7 mouse cellular contexts compared by ENCODE assay signal in the genomic region with DNA sequence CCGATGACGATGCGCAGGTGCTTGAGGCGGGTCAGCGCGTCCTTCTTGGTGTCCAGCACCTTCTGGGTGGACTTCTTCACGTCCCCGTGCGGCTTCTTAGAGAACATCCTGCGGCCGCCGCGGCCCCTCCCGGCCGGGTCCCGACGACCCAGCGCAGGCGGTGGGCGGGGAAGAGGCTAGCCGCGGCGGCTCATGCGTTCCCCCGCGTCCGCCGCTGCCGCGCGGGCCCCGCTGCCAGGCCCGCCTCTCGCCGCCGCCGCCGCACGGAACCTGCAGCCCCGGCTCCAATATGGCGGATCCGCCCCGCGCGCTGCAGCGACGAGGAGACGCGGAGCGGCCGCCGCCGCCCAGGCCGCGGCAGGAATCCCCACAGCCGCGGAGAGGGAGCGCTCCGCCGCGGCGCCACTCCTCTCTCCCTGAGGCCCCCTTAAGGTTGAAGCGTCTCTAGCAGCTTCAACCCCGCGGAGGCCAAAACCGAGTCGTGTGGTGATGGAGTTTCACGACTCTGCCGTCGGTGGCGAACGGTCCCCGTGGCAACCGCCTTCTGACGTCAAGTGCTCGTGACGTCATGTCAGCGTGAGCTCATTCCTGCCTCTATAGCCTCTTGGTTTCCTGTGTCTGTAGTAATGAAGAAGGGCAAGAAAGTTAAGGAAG. TPM values are rescaled to one million over a fixed set of nuclear protein-coding genes. Genes with fewer than 3 reads are reported as not detected.
DNase-seq lines count a peak whose midpoint lies in the region; ATAC-seq and TF ChIP-seq lines count a peak whose summit lies in the region.

A gene (minus strand): TSS at position 507 of the 654 bp plus-strand sequence.

- intact Hi-C loops in left cerebral cortex, postnatal 4 days (cut with DNase I), result no loop called here

- no peaks in the 10 kb centered on the region for H3K9me3 ChIP-seq in intestine, postnatal 0 days (ENCODE audit: control insufficient read depth)
- no peaks in the 10 kb centered on the region for H3K9me3 ChIP-seq in midbrain, embryonic 12.5 days

- peak within 1 kb of the TSS; percentile 91 for H3K9ac ChIP-seq in intestine, postnatal 0 days (ENCODE audit: low read depth, low read length)
- H3K9ac ChIP-seq in midbrain, embryonic 12.5 days (replicated peaks), result peak within 1 kb of the TSS; percentile 84

- TF ChIP-seq CTCF in intestine, postnatal 0 days (IDR thresholded peaks at IDR 0.05; ENCODE audit: low read depth), result peak; percentile 62
- peak; percentile 33; the same call in 1 of the 2 replicates for TF ChIP-seq CTCF in small intestine, adult 2 months (IDR thresholded peaks at IDR 0.05; ENCODE audit: extremely low read depth, insufficient read length, insufficient replicate concordance, low read depth, low read length)

- peak within 1 kb of the TSS; percentile 90 for H3K4me2 ChIP-seq in intestine, postnatal 0 days (replicated peaks; ENCODE audit: low read depth)
- peak within 1 kb of the TSS; percentile 65 for H3K4me2 ChIP-seq in midbrain, embryonic 12.5 days (replicated peaks)

- peak; percentile 70 for TF ChIP-seq POLR2A in small intestine, adult 2 months (IDR thresholded peaks at IDR 0.05; ENCODE audit: low read depth, low read length)

- peak within 1 kb of the TSS; percentile 92 for H3K27ac ChIP-seq in intestine, postnatal 0 days (ENCODE audit: low read depth, low read length)
- peak within 1 kb of the TSS; percentile 97 for H3K27ac ChIP-seq in midbrain, embryonic 12.5 days (replicated peaks)
- peak within 1 kb of the TSS; percentile 65 for H3K27ac ChIP-seq in small intestine, adult 2 months (ENCODE audit: insufficient read depth, low read depth, low read length)

- no peaks in the 10 kb centered on the region for H3K36me3 ChIP-seq in intestine, postnatal 0 days (ENCODE audit: control insufficient read depth, insufficient read depth)
- no peaks in the 10 kb centered on the region for H3K36me3 ChIP-seq in midbrain, embryonic 12.5 days
- no peaks in the 10 kb centered on the region for H3K36me3 ChIP-seq in small intestine, adult 2 months (ENCODE audit: control insufficient read depth, insufficient read depth, low read length)

- DNase-seq in adrenal gland, adult 8-10 months, result peak; percentile 81
- peak; percentile 90 for DNase-seq in embryo, embryonic 9.5 days (ENCODE audit: extremely low spot score)
- DNase-seq in gonadal fat pad, adult 2 months (ENCODE audit: low read depth), result no peak
- DNase-seq in left cerebral cortex, postnatal 4 days, result peak; percentile 92

- no peaks in the 10 kb centered on the region for H3K27me3 ChIP-seq in intestine, postnatal 0 days (replicated peaks; ENCODE audit: control insufficient read depth, insufficient read depth, low read length)
- H3K27me3 ChIP-seq in midbrain, embryonic 12.5 days, result no peaks in the 10 kb centered on the region
- no peaks in the 10 kb centered on the region for H3K27me3 ChIP-seq in small intestine, adult 2 months (ENCODE audit: control insufficient read depth, insufficient read depth, low read length)

- under 1% methylated on average over 56 of the region's 78 CpGs for WGBS in intestine, postnatal 0 days
- WGBS in midbrain, embryonic 12.5 days, result under 1% methylated on average over 44 of the region's 78 CpGs
- WGBS in small intestine, adult 2 months, result under 1% methylated on average over 78 of the region's 78 CpGs

- H3K4me1 ChIP-seq in intestine, postnatal 0 days (replicated peaks; ENCODE audit: control insufficient read depth, insufficient read depth, low read length), result no peaks in the 10 kb centered on the region
- peaks cover 12% of the 10 kb centered on the region for H3K4me1 ChIP-seq in midbrain, embryonic 12.5 days
- no peaks in the 10 kb centered on the region for H3K4me1 ChIP-seq in small intestine, adult 2 months (ENCODE audit: control insufficient read depth, insufficient read depth, insufficient read length, low read length)

- peak; percentile 91 for ATAC-seq in intestine, postnatal 0 days
- peak; percentile 96 for ATAC-seq in midbrain, embryonic 12.5 days (ENCODE audit: low FRiP score, low read depth)

- peak within 1 kb of the TSS; percentile 94 for H3K4me3 ChIP-seq in intestine, postnatal 0 days (ENCODE audit: low read depth, low read length)
- H3K4me3 ChIP-seq in midbrain, embryonic 12.5 days, result peak within 1 kb of the TSS; percentile 90
- H3K4me3 ChIP-seq in small intestine, adult 2 months (ENCODE audit: low read depth, low read length), result peak within 1 kb of the TSS; percentile 95

RNA-seq across cellular contexts. Expression of the gene that starts here (rescaled TPM):
- total RNA-seq in adrenal gland, adult 8-10 months (2022), result 10 to 100 TPM; 74.0 to 86.7 (median 80.2) TPM
- polyA plus RNA-seq in gonadal fat pad, adult 2 months (2012; rRNA removed), result 24.5 and 30.5 TPM in 2 replicates
- 7.7 and 7.8 TPM in 2 replicates for polyA plus RNA-seq in intestine, postnatal 0 days (2015; fragmentation: Nextera tagmentation; extraction: Ambion mirVana)
- total RNA-seq in left cerebral cortex, postnatal 4 days (2021), result 100 to 1,000 TPM; 113 to 116 TPM
- 24.2 and 26.8 TPM in 2 replicates for polyA plus RNA-seq in midbrain, embryonic 12.5 days (2016; fragmentation: Nextera tagmentation; extraction: Ambion mirVana)
- polyA plus RNA-seq in small intestine, adult 2 months (2012; rRNA removed), result 5.3 and 8.4 TPM in 2 replicates
